Mouse (Mus musculus) bone marrow, adult 2 months (tissue): Measurements from ENCODE around the gene Tchp.

Experiments used
- CTCF ChIP-seq: fragments of 200-500 bp; IDR thresholded peaks from 2 replicates; pipeline ENCODE4 v1.5.1; 2011; ENCODE audit warnings: low read length, control low read depth; ENCODE audit not compliant: control insufficient read depth, insufficient read depth
- POLR2A ChIP-seq: fragments of 200-500 bp; IDR thresholded peaks from 2 replicates; pipeline ENCODE4 v1.6.1; 2011; ENCODE audit warnings: low read depth, mild to moderate bottlenecking, control low read depth, low read length, borderline replicate concordance; ENCODE audit not compliant: control insufficient read depth

- TF ChIP-seq CTCF: no peak
- TF ChIP-seq POLR2A: no peak
These were observed 64.2 kb downstream of the Tchp start for GRCm38 (mm10) chr5:114771796-114772195.
